Mouse (Mus musculus) intestine, postnatal 0 days (tissue): Measurements from ENCODE around the gene Pan2. TPM values are rescaled to one million over a fixed set of nuclear protein-coding genes. Genes with fewer than 3 reads are reported as not detected.
"Not testable (repeated sequence)": the region's sequence is repeated elsewhere in the genome, so short reads cannot be mapped to it uniquely, and the experiment has no call there.

Source experiments
- ATAC-seq: fragments of 200-750 bp; cut with Nextera tagmentation; 2 replicates; pipeline ENCODE4 v1.8.0; 2017; ENCODE audit warnings: mild to moderate bottlenecking, moderate TSS enrichment, moderate library complexity
- H3K27ac ChIP-seq: fragments of 300-500 bp; sonication (generic); 2 replicates; pipeline ENCODE4 v1.5.1; 2014; ENCODE audit warnings: mild to moderate bottlenecking, low read depth, low read length, moderate library complexity
- H3K27me3 ChIP-seq: fragments of 300-500 bp; sonication (generic); replicated peaks from 2 replicates; pipeline ENCODE4 v1.6.1; 2014; ENCODE audit warnings: low read length, mixed read lengths; ENCODE audit not compliant: control insufficient read depth, insufficient read depth
- H3K36me3 ChIP-seq: fragments of 300-500 bp; sonication (generic); 2 replicates; pipeline ENCODE4 v1.6.1; 2014; ENCODE audit warnings: mild to moderate bottlenecking, moderate library complexity; ENCODE audit not compliant: control insufficient read depth, insufficient read depth
- H3K4me1 ChIP-seq: fragments of 300-500 bp; sonication (generic); replicated peaks from 2 replicates; pipeline ENCODE4 v1.6.1; 2014; ENCODE audit warnings: antibody characterized with exemption, low read length, mixed read lengths; ENCODE audit not compliant: control insufficient read depth, insufficient read depth
- H3K4me2 ChIP-seq: fragments of 300-500 bp; sonication (generic); replicated peaks from 2 replicates; pipeline ENCODE4 v1.6.1; 2014; ENCODE audit warnings: low read depth, mild to moderate bottlenecking, moderate library complexity
- H3K4me3 ChIP-seq: fragments of 300-500 bp; sonication (generic); 2 replicates; pipeline ENCODE4 v1.5.1; 2014; ENCODE audit warnings: low read depth, low read length
- H3K9ac ChIP-seq: fragments of 300-500 bp; sonication (generic); 2 replicates; pipeline ENCODE4 v1.6.1; 2014; ENCODE audit warnings: mild to moderate bottlenecking, low read depth, low read length
- H3K9me3 ChIP-seq: fragments of 300-500 bp; sonication (generic); 2 replicates; pipeline ENCODE4 v1.6.1; 2016; ENCODE audit warnings: mixed run types; ENCODE audit not compliant: control insufficient read depth
- CTCF ChIP-seq: sonication (generic); IDR thresholded peaks from 2 replicates; pipeline ENCODE4 v1.5.1; 2016; ENCODE audit warnings: low read depth, mild to moderate bottlenecking, control low read depth, antibody characterized with exemption, moderate library complexity
- WGBS: fragments of 180-500 bp; shearing (Covaris S2); extraction: QIAGEN DNeasy Blood & Tissue Kit; methylation state at CpG from one replicate; pipeline ENCODE4 v1.1.7; 2014; 5-methylcytosine and 5-hydroxymethylcytosine counted together
- polyA plus RNA-seq: library from polyadenylated mRNA; unstranded; fragments of >200 nt; fragmentation: Nextera tagmentation; extraction: Ambion mirVana; gene quantifications from 2 replicates; pipeline ENCODE4 v1.2.1, GENCODE M21; 2015

The Pan2 gene
- polyA plus RNA-seq, 1 experiment from 2014 or later: 11.5 TPM

- H3K9me3 ChIP-seq: no peaks in the 10 kb centered on the region
Measured at GRCm38 (mm10) chr10:128315578-128315977, 12.4 kb downstream of the Pan2 start.

GRCm38 (mm10) chr10:128321641-128322040 lies 18.5 kb downstream of the Pan2 start:
- H3K9me3 ChIP-seq: no peaks in the 10 kb centered on the region
- H3K27me3 ChIP-seq: no peaks in the 10 kb centered on the region
- H3K4me3 ChIP-seq: peak overlapping the region; percentile 86
- no peak overlapping the region for H3K27ac ChIP-seq
- WGBS: 34% methylated on average over 12 of the region's 12 CpGs
- no peak for TF ChIP-seq CTCF
- peaks cover 6% of the 10 kb centered on the region; the same call in 1 of the 2 replicates for H3K4me1 ChIP-seq
- peaks cover 51% of the 10 kb centered on the region for H3K36me3 ChIP-seq
- peak overlapping the region; percentile 77 for H3K4me2 ChIP-seq
- H3K9ac ChIP-seq: 0 out of 2 replicates have a peak overlapping the region, but pooled peaks have one; percentile 22
- ATAC-seq: no peak

More at GRCm38 (mm10) chr10:128315578-128315977, 12.4 kb downstream of the Pan2 start:
- H3K27ac ChIP-seq: no peak overlapping the region; the same call in 1 of the 2 replicates
- no peak overlapping the region for H3K4me3 ChIP-seq
- ATAC-seq: no peak
- no peak overlapping the region for H3K9ac ChIP-seq
- WGBS: 83% methylated on average over 8 of the region's 8 CpGs
- TF ChIP-seq CTCF: no peak
- H3K4me2 ChIP-seq: no peak overlapping the region
- peaks cover 84% of the 10 kb centered on the region for H3K36me3 ChIP-seq
- H3K4me1 ChIP-seq: no peaks in the 10 kb centered on the region
- H3K27me3 ChIP-seq: no peaks in the 10 kb centered on the region

GRCm38 (mm10) chr10:128322141-128323108 lies 19.3 kb downstream of the Pan2 start, which contains the start of gene Cnpy2:
TSS of gene Cnpy2 (plus strand) at chr10:128322459.
- TF ChIP-seq CTCF: no peak
- peaks cover 51% of the 10 kb centered on the region for H3K36me3 ChIP-seq
- no peaks in the 10 kb centered on the region for H3K9me3 ChIP-seq
- peak within 1 kb of the TSS; percentile 99 for H3K9ac ChIP-seq
- peak within 1 kb of the TSS; percentile 77 for H3K4me2 ChIP-seq
- WGBS: under 1% methylated on average over 40 of the region's 40 CpGs
- no peaks in the 10 kb centered on the region for H3K27me3 ChIP-seq
- ATAC-seq: peak; percentile 90
- peak within 1 kb of the TSS; percentile 86 for H3K4me3 ChIP-seq
- H3K27ac ChIP-seq: peak within 1 kb of the TSS; percentile 93
- H3K4me1 ChIP-seq: peaks cover 6% of the 10 kb centered on the region; the same call in 1 of the 2 replicates

- WGBS: 48% methylated on average over 8 of the region's 8 CpGs
- Histone ChIP-seq H3K4me3 (peak overlapping the region; percentile 86), H3K9me3 (no peaks in the 10 kb centered on the region), H3K27me3 (no peaks in the 10 kb centered on the region), H3K9ac (peak overlapping the region; percentile 99), H3K36me3 (peaks cover 47% of the 10 kb centered on the region), H3K4me1 (peaks cover 6% of the 10 kb centered on the region; the same call in 1 of the 2 replicates), H3K27ac (peak overlapping the region; percentile 93), H3K4me2 (peak overlapping the region; percentile 77)
- no peak for TF ChIP-seq CTCF
- ATAC-seq: no peak
Measured at GRCm38 (mm10) chr10:128323516-128323915, 20.4 kb downstream of the Pan2 start.

- TF ChIP-seq CTCF: no peak
- Histone ChIP-seq H3K4me1 (peaks cover 6% of the 10 kb centered on the region; the same call in 1 of the 2 replicates), H3K4me2 (no peak overlapping the region), H3K9me3 (no peaks in the 10 kb centered on the region), H3K36me3 (peaks cover 27% of the 10 kb centered on the region), H3K27ac (no peak overlapping the region), H3K27me3 (no peaks in the 10 kb centered on the region), H3K4me3 (no peak overlapping the region), H3K9ac (no peak overlapping the region)
- WGBS: 94% methylated on average over 8 of the region's 8 CpGs
- ATAC-seq: no peak
Measured at GRCm38 (mm10) chr10:128326825-128327224, 23.7 kb downstream of the Pan2 start.

- no peak overlapping the region for H3K9ac ChIP-seq
- no peak overlapping the region for H3K4me3 ChIP-seq
- 91% methylated on average over 10 of the region's 10 CpGs for WGBS
- H3K27ac ChIP-seq: no peak overlapping the region
- TF ChIP-seq CTCF: peak; percentile 53
- ATAC-seq: no peak
- H3K4me2 ChIP-seq: no peak overlapping the region
- H3K27me3 ChIP-seq: no peaks in the 10 kb centered on the region
- peaks cover 6% of the 10 kb centered on the region; the same call in 1 of the 2 replicates for H3K4me1 ChIP-seq
- no peaks in the 10 kb centered on the region for H3K9me3 ChIP-seq
- peaks cover 27% of the 10 kb centered on the region for H3K36me3 ChIP-seq
Measured at GRCm38 (mm10) chr10:128327610-128328009, 24.5 kb downstream of the Pan2 start.

- H3K27ac ChIP-seq, H3K4me2 ChIP-seq, H3K4me3 ChIP-seq, H3K9ac ChIP-seq, ATAC-seq, H3K9me3 ChIP-seq, H3K27me3 ChIP-seq, H3K36me3 ChIP-seq, H3K4me1 ChIP-seq: not testable (repeated sequence)
- WGBS: 74% methylated on average over 6 of the region's 6 CpGs
Measured at GRCm38 (mm10) chr10:128332358-128333249, 29.5 kb downstream of the Pan2 start.
